Mouse (Mus musculus) forebrain, embryonic 14.5 days (tissue): ENCODE data around the gene Herc6. TPM values are rescaled to one million over a fixed set of nuclear protein-coding genes. Genes with fewer than 3 reads are reported as not detected.
A peak's percentile ranks its signal among the peaks of the same experiment; 100 is the strongest.

Experiments used
- ATAC-seq: fragments of 200-750 bp; cut with Nextera tagmentation; 2 replicates; pipeline ENCODE4 v1.8.0; 2017; ENCODE audit warnings: mild to moderate bottlenecking, moderate library complexity
- DNase-seq: peaks from one replicate; pipeline ENCODE4 v3.0.0-alpha.2; 2015; ENCODE audit warnings: low spot score
- H3K27ac ChIP-seq: fragments of 300-500 bp; sonication (generic); 2 replicates; pipeline ENCODE4 v1.5.1; 2014; ENCODE audit warnings: low read depth, mild to moderate bottlenecking, control low read depth, low read length, moderate library complexity
- H3K27me3 ChIP-seq: fragments of 300-500 bp; sonication (generic); replicated peaks from 2 replicates; pipeline ENCODE4 v1.6.1; 2014; ENCODE audit warnings: low read length, control low read depth, mixed read lengths; ENCODE audit not compliant: control insufficient read depth, insufficient read depth
- H3K36me3 ChIP-seq: fragments of 300-500 bp; sonication (generic); 2 replicates; pipeline ENCODE4 v1.6.1; 2014; ENCODE audit warnings: low read length, control low read depth; ENCODE audit not compliant: control insufficient read depth, insufficient read depth
- H3K4me1 ChIP-seq: fragments of 300-500 bp; sonication (generic); 2 replicates; pipeline ENCODE4 v1.6.1; 2014; ENCODE audit warnings: antibody characterized with exemption, low read length, control low read depth; ENCODE audit not compliant: control insufficient read depth, insufficient read depth
- H3K4me2 ChIP-seq: fragments of 300-500 bp; sonication (generic); 2 replicates; pipeline ENCODE4 v1.6.1; 2014; ENCODE audit warnings: mild to moderate bottlenecking, control low read depth, low read length
- H3K4me3 ChIP-seq: fragments of 300-500 bp; sonication (generic); 2 replicates; pipeline ENCODE4 v1.5.1; 2014; ENCODE audit warnings: low read depth, low read length, control low read depth
- H3K9ac ChIP-seq: fragments of 300-500 bp; sonication (generic); 2 replicates; pipeline ENCODE4 v1.6.1; 2014; ENCODE audit warnings: mild to moderate bottlenecking, low read length, control low read depth, moderate library complexity
- H3K9me3 ChIP-seq: fragments of 300-500 bp; sonication (generic); replicated peaks from 2 replicates; pipeline ENCODE4 v1.6.1; 2016; ENCODE audit warnings: low read length, control low read depth, mixed read lengths; ENCODE audit not compliant: control insufficient read depth
- WGBS: fragments of 180-500 bp; shearing (Covaris S2); extraction: QIAGEN DNeasy Blood & Tissue Kit; methylation state at CpG from one replicate; pipeline ENCODE4 v1.1.7; 2014; 5-methylcytosine and 5-hydroxymethylcytosine counted together
- polyA plus RNA-seq: library from polyadenylated mRNA; unstranded; fragments of >200 nt; fragmentation: Nextera tagmentation; extraction: Ambion mirVana; gene quantifications from 2 replicates; pipeline ENCODE4 v1.2.1, GENCODE M21; 2014

Herc6 gene
- polyA plus RNA-seq, result 1.4 and 1.5 TPM in 2 replicates

- WGBS, result 2% methylated on average over 16 of the region's 16 CpGs
- DNase-seq, result peak; percentile 47
- Histone ChIP-seq H3K9ac (peak within 1 kb of the TSS; percentile 62), H3K9me3 (no peaks in the 10 kb centered on the region), H3K27ac (no peak within 1 kb of the TSS), H3K4me2 (peak within 1 kb of the TSS; percentile 57), H3K27me3 (no peaks in the 10 kb centered on the region), H3K4me3 (peak within 1 kb of the TSS; percentile 26), H3K4me1 (peaks cover 5% of the 10 kb centered on the region; the same call in 1 of the 2 replicates), H3K36me3 (no peaks in the 10 kb centered on the region)
- peak; percentile 66 for ATAC-seq
Observed at GRCm38 (mm10) chr6:57580881-57581548, at the start of gene Herc6. Herc6 (plus strand) TSS chr6:57581000.

- Histone ChIP-seq H3K27ac (no peak overlapping the region), H3K9me3 (no peaks in the 10 kb centered on the region), H3K4me2 (no peak overlapping the region), H3K4me1 (peaks cover 8% of the 10 kb centered on the region; the same call in 1 of the 2 replicates), H3K4me3 (no peak overlapping the region), H3K36me3 (no peaks in the 10 kb centered on the region), H3K9ac (no peak overlapping the region), H3K27me3 (no peaks in the 10 kb centered on the region)
- DNase-seq (no peak), ATAC-seq (no peak)
- whole genome bisulfite sequencing, result 79% methylated on average over 4 of the region's 4 CpGs
Observed at GRCm38 (mm10) chr6:57531011-57531410, 49.8 kb upstream of the Herc6 start.

- no peaks in the 10 kb centered on the region for H3K27me3 ChIP-seq
- DNase-seq, result no peak
- peaks cover 8% of the 10 kb centered on the region; the same call in 1 of the 2 replicates for H3K4me1 ChIP-seq
- H3K27ac ChIP-seq, result no peak overlapping the region
- H3K36me3 ChIP-seq, result no peaks in the 10 kb centered on the region
- no peaks in the 10 kb centered on the region for H3K9me3 ChIP-seq
- 90% methylated on average over 1 of the region's 1 CpGs for WGBS
- no peak overlapping the region for H3K4me2 ChIP-seq
- H3K9ac ChIP-seq, result no peak overlapping the region
- no peak overlapping the region for H3K4me3 ChIP-seq
- no peak for ATAC-seq
Observed at GRCm38 (mm10) chr6:57531441-57531840, 49.4 kb upstream of the Herc6 start.

GRCm38 (mm10) chr6:57532022-57532421 lies 48.8 kb upstream of the Herc6 start:
- no peak overlapping the region for H3K4me2 ChIP-seq
- no peaks in the 10 kb centered on the region for H3K9me3 ChIP-seq
- H3K9ac ChIP-seq, result no peak overlapping the region
- DNase-seq (no peak), ATAC-seq (no peak)
- H3K36me3 ChIP-seq, result no peaks in the 10 kb centered on the region
- no peak overlapping the region for H3K4me3 ChIP-seq
- peaks cover 8% of the 10 kb centered on the region; the same call in 1 of the 2 replicates for H3K4me1 ChIP-seq
- H3K27me3 ChIP-seq, result no peaks in the 10 kb centered on the region
- no peak overlapping the region for H3K27ac ChIP-seq
- WGBS, result 91% methylated on average over 1 of the region's 1 CpGs

GRCm38 (mm10) chr6:57533410-57533809 lies 47.4 kb upstream of the Herc6 start:
- Histone ChIP-seq H3K4me1 (peaks cover 8% of the 10 kb centered on the region; the same call in 1 of the 2 replicates), H3K9ac (no peak overlapping the region), H3K27me3 (no peaks in the 10 kb centered on the region), H3K9me3 (no peaks in the 10 kb centered on the region), H3K4me2 (peak overlapping the region; percentile 87), H3K4me3 (no peak overlapping the region), H3K27ac (no peak overlapping the region), H3K36me3 (no peaks in the 10 kb centered on the region)
- no peak for DNase-seq
- no peak for ATAC-seq
- 77% methylated on average over 2 of the region's 2 CpGs for WGBS

GRCm38 (mm10) chr6:57534231-57534610 lies 46.6 kb upstream of the Herc6 start:
- Histone ChIP-seq H3K9ac (peak overlapping the region; percentile 81), H3K4me2 (peak overlapping the region; percentile 87), H3K36me3 (no peaks in the 10 kb centered on the region), H3K27me3 (no peaks in the 10 kb centered on the region), H3K4me1 (peaks cover 8% of the 10 kb centered on the region; the same call in 1 of the 2 replicates), H3K4me3 (peak overlapping the region; percentile 69), H3K9me3 (no peaks in the 10 kb centered on the region), H3K27ac (no peak overlapping the region)
- 4% methylated on average over 8 of the region's 8 CpGs for WGBS
- ATAC-seq, result no peak
- peak; percentile 19 for DNase-seq

GRCm38 (mm10) chr6:57534611-57535286 lies 46.1 kb upstream of the Herc6 start:
- H3K4me1 ChIP-seq, result peaks cover 8% of the 10 kb centered on the region; the same call in 1 of the 2 replicates
- DNase-seq (peak; percentile 57), ATAC-seq (peak; percentile 47)
- peak overlapping the region; percentile 55; the same call in 1 of the 2 replicates for H3K27ac ChIP-seq
- under 1% methylated on average over 31 of the region's 31 CpGs for WGBS
- H3K9me3 ChIP-seq, result no peaks in the 10 kb centered on the region
- H3K4me3 ChIP-seq, result peak overlapping the region; percentile 69
- H3K27me3 ChIP-seq, result no peaks in the 10 kb centered on the region
- H3K36me3 ChIP-seq, result no peaks in the 10 kb centered on the region
- peak overlapping the region; percentile 81 for H3K9ac ChIP-seq
- peak overlapping the region; percentile 87 for H3K4me2 ChIP-seq

GRCm38 (mm10) chr6:57535386-57535936 lies 45.3 kb upstream of the Herc6 start, which contains the start of gene Ppm1k:
Ppm1k (minus strand) TSS chr6:57535468.
- WGBS, result under 1% methylated on average over 24 of the region's 24 CpGs

More at GRCm38 (mm10) chr6:57535386-57535936, 45.3 kb upstream of the Herc6 start, which contains the start of gene Ppm1k:
- H3K9ac ChIP-seq, result peak within 1 kb of the TSS; percentile 81
- DNase-seq, result peak; percentile 99
- H3K27me3 ChIP-seq, result no peaks in the 10 kb centered on the region
- H3K27ac ChIP-seq, result peak within 1 kb of the TSS; percentile 55; the same call in 1 of the 2 replicates
- H3K4me2 ChIP-seq, result peak within 1 kb of the TSS; percentile 87
- H3K36me3 ChIP-seq, result no peaks in the 10 kb centered on the region
- no peaks in the 10 kb centered on the region for H3K9me3 ChIP-seq
- H3K4me3 ChIP-seq, result peak within 1 kb of the TSS; percentile 69
- H3K4me1 ChIP-seq, result peaks cover 8% of the 10 kb centered on the region; the same call in 1 of the 2 replicates
- peak; percentile 98 for ATAC-seq
